Mouse (Mus musculus) heart, adult 2 months (tissue): Measurements from ENCODE around the gene Gapdhs. TPM values are rescaled to one million over a fixed set of nuclear protein-coding genes. Genes with fewer than 3 reads are reported as not detected.

ENCODE experiments used
- DNase-seq, 2 experiments: peaks; one replicate each; pipeline ENCODE4 v3.0.0; 2021
- H3K27ac ChIP-seq: fragments of 200-600 bp; 2 replicates; pipeline ENCODE4 v1.8.1; 2022
- H3K27me3 ChIP-seq: fragments of 200-500 bp; 2 replicates; pipeline ENCODE4 v1.6.1; 2012; ENCODE audit warnings: mild to moderate bottlenecking, low read length, inconsistent platforms, mixed read lengths; ENCODE audit not compliant: control insufficient read depth, insufficient read depth
- H3K36me3 ChIP-seq: fragments of 200-500 bp; 2 replicates; pipeline ENCODE4 v1.6.1; 2012; ENCODE audit warnings: low read length, inconsistent platforms; ENCODE audit not compliant: control insufficient read depth, insufficient read depth
- H3K4me1 ChIP-seq: fragments of 200-500 bp; 2 replicates; pipeline ENCODE4 v1.6.1; 2011; ENCODE audit warnings: low read length; ENCODE audit not compliant: control insufficient read depth, insufficient read depth
- H3K4me3 ChIP-seq: fragments of 200-600 bp; 2 replicates; pipeline ENCODE4 v1.8.1; 2022
- H3K79me2 ChIP-seq: fragments of 200-500 bp; replicated peaks from 2 replicates; pipeline ENCODE4 v1.6.1; 2012; ENCODE audit warnings: mild to moderate bottlenecking, inconsistent platforms, low read length, moderate library complexity, mixed read lengths; ENCODE audit not compliant: control insufficient read depth, insufficient read depth
- H3K9ac ChIP-seq: fragments of 200-500 bp; 2 replicates; pipeline ENCODE4 v1.6.1; 2012; ENCODE audit warnings: low read depth, mild to moderate bottlenecking, control low read depth, inconsistent platforms, low read length, mixed read lengths
- CTCF ChIP-seq: fragments of 200-600 bp; IDR thresholded peaks from 2 replicates; pipeline ENCODE4 v1.8.1; 2022; ENCODE audit warnings: antibody characterized with exemption, mild to moderate bottlenecking, moderate library complexity
- EP300 ChIP-seq: fragments of 200-500 bp; IDR thresholded peaks from 2 replicates; pipeline ENCODE4 v1.6.1; 2011; ENCODE audit warnings: low read depth, low read length, control low read depth; ENCODE audit not compliant: insufficient read depth
- POLR2A ChIP-seq: fragments of 200-500 bp; IDR thresholded peaks from 2 replicates; pipeline ENCODE4 v1.6.1; 2011; ENCODE audit warnings: mild to moderate bottlenecking, low read depth, low read length, control low read depth; ENCODE audit not compliant: insufficient read depth
- WGBS: fragments of 180-500 bp; shearing (Covaris S2); methylation state at CpG from one replicate; pipeline ENCODE4 v1.1.7; 2018; 5-methylcytosine and 5-hydroxymethylcytosine counted together
- intact Hi-C: fragments of 180-260 bp; cut with DNase I; formaldehyde crosslinking; loops from one replicate; pipeline ENCODE4 v1.15.1; 2025
- polyA plus RNA-seq: library from polyadenylated mRNA; depleted of rRNA; stranded (reverse); fragments of >200 nt; gene quantifications from 2 replicates; pipeline ENCODE4 v1.2.3, GENCODE M21; 2012
- total RNA-seq, 2 experiments: library from RNA; stranded (reverse); gene quantifications; 2 replicates each; pipeline ENCODE4 v1.2.3; 2021

Gene Gapdhs
- total and polyA plus RNA-seq, 3 experiments: 1.7 TPM; not detected in 2

- intact Hi-C loops: no loop called here
Observed at GRCm38 (mm10) chr7:30766408-30766807, 22.9 kb upstream of the Gapdhs start.

GRCm38 (mm10) chr7:30765173-30765572 lies 21.7 kb upstream of the Gapdhs start:
- Histone ChIP-seq H3K27ac (no peak overlapping the region), H3K9ac (no peak overlapping the region), H3K36me3 (no peaks in the 10 kb centered on the region), H3K79me2 (no peaks in the 10 kb centered on the region), H3K4me3 (no peak overlapping the region), H3K4me1 (no peaks in the 10 kb centered on the region), H3K27me3 (0 out of 2 replicates have a peak, but pooled peaks cover 1% of the 10 kb centered on the region)
- intact Hi-C loops: no loop called here
- no peak for DNase-seq
- WGBS: 46% methylated on average over 11 of the region's 11 CpGs
- TF ChIP-seq POLR2A: no peak
- TF ChIP-seq EP300: no peak
- no peak for TF ChIP-seq CTCF

More at GRCm38 (mm10) chr7:30766408-30766807, 22.9 kb upstream of the Gapdhs start:
- H3K79me2 ChIP-seq: no peaks in the 10 kb centered on the region
- peak; percentile 33 for TF ChIP-seq CTCF
- TF ChIP-seq POLR2A: no peak
- no peak for TF ChIP-seq EP300
- H3K4me1 ChIP-seq: no peaks in the 10 kb centered on the region
- no peaks in the 10 kb centered on the region for H3K36me3 ChIP-seq
- H3K9ac ChIP-seq: no peak overlapping the region
- no peak overlapping the region for H3K4me3 ChIP-seq
- H3K27me3 ChIP-seq: 0 out of 2 replicates have a peak, but pooled peaks cover 1% of the 10 kb centered on the region
- no peak for DNase-seq
- 93% methylated on average over 4 of the region's 4 CpGs for WGBS
- no peak overlapping the region for H3K27ac ChIP-seq

- no peaks in the 10 kb centered on the region for H3K36me3 ChIP-seq
- H3K27me3 ChIP-seq: 0 out of 2 replicates have a peak, but pooled peaks cover 1% of the 10 kb centered on the region
- H3K4me1 ChIP-seq: no peaks in the 10 kb centered on the region
- H3K9ac ChIP-seq: no peak within 1 kb of the TSS
- WGBS: 59% methylated on average over 5 of the region's 5 CpGs
- no peak within 1 kb of the TSS for H3K4me3 ChIP-seq
- no peak within 1 kb of the TSS for H3K27ac ChIP-seq
- DNase-seq: no peak
- intact Hi-C loops: no loop called here
- TF ChIP-seq EP300 (no peak), CTCF (no peak), POLR2A (no peak)
- H3K79me2 ChIP-seq: no peaks in the 10 kb centered on the region
Observed at GRCm38 (mm10) chr7:30763456-30763855, 20.0 kb upstream of the Gapdhs start, which contains the start of gene Dmkn. Gene Dmkn, plus strand, starts transcription at chr7:30763756.

- WGBS: 36% methylated on average over 4 of the region's 4 CpGs
- H3K36me3 ChIP-seq: no peaks in the 10 kb centered on the region
- H3K9ac ChIP-seq: no peak overlapping the region
- no peak for DNase-seq
- H3K79me2 ChIP-seq: no peaks in the 10 kb centered on the region
- H3K4me3 ChIP-seq: no peak overlapping the region
- H3K4me1 ChIP-seq: no peaks in the 10 kb centered on the region
- no peak overlapping the region for H3K27ac ChIP-seq
- intact Hi-C loops: no loop called here
- 0 out of 2 replicates have a peak, but pooled peaks cover 1% of the 10 kb centered on the region for H3K27me3 ChIP-seq
- TF ChIP-seq CTCF (no peak), EP300 (no peak), POLR2A (no peak)
Observed at GRCm38 (mm10) chr7:30761769-30762352, 18.4 kb upstream of the Gapdhs start.

- intact Hi-C loops: no loop called here
- Histone ChIP-seq H3K79me2 (no peaks in the 10 kb centered on the region), H3K4me1 (no peaks in the 10 kb centered on the region), H3K36me3 (no peaks in the 10 kb centered on the region), H3K27me3 (no peaks in the 10 kb centered on the region), H3K4me3 (no peak overlapping the region), H3K27ac (no peak overlapping the region), H3K9ac (no peak overlapping the region)
- DNase-seq: no peak
- 34% methylated on average over 4 of the region's 4 CpGs for WGBS
- TF ChIP-seq CTCF (peak; percentile 54), POLR2A (no peak), EP300 (no peak)
Observed at GRCm38 (mm10) chr7:30758853-30759252, 15.4 kb upstream of the Gapdhs start.

- intact Hi-C loops: no loop called here
- H3K4me3 ChIP-seq: no peak overlapping the region
Observed at GRCm38 (mm10) chr7:30757001-30757400, 13.5 kb upstream of the Gapdhs start.

More at GRCm38 (mm10) chr7:30757001-30757400, 13.5 kb upstream of the Gapdhs start:
- no peaks in the 10 kb centered on the region for H3K4me1 ChIP-seq
- H3K27me3 ChIP-seq: no peaks in the 10 kb centered on the region
- TF ChIP-seq POLR2A (no peak), EP300 (no peak), CTCF (no peak)
- H3K27ac ChIP-seq: no peak overlapping the region
- no peaks in the 10 kb centered on the region for H3K36me3 ChIP-seq
- H3K9ac ChIP-seq: no peak overlapping the region
- no peaks in the 10 kb centered on the region for H3K79me2 ChIP-seq
- no peak for DNase-seq
- WGBS: 79% methylated on average over 3 of the region's 3 CpGs
